Comparison of ENCODE assay signal across 28 mouse cellular contexts in genomic region chr16:15357766-15358165, GRCm38 (mm10). TPM values are rescaled to one million over a fixed set of nuclear protein-coding genes. Genes with fewer than 3 reads are reported as not detected.
DNase-seq lines count a peak whose midpoint lies in the region; ATAC-seq lines count a peak whose summit lies in the region.
"Had no signal": no experiment of that assay in that cellular context is flagged by ENCODE, and none has a peak within 500 bp of the region (broad histone marks: within the 10 kb centered on the region; RNA-seq: fewer than 3 reads in every experiment).

No protein-coding gene starts in this region.

- no peak overlapping the region for H3K4me2 ChIP-seq in intestine, embryonic 15.5 days (replicated peaks)
- H3K4me2 ChIP-seq: embryonic facial prominence, embryonic 15.5 days; heart, embryonic 13.5 days; hindbrain, embryonic 15.5 days had no signal

- DNase-seq in left cerebral cortex, postnatal 25 days (ENCODE audit: low spot score in 2 of 2), result peak; percentile 16 to 63
- DNase-seq in left cerebral cortex, postnatal 36 days (ENCODE audit: low spot score in 2 of 2), result no peak
- DNase-seq in right cerebral cortex, adult 18-20 months, result peak; percentile 5
- no peak for DNase-seq in right cerebral cortex, postnatal 25 days
- peak; percentile 37 for DNase-seq in Muller cell, postnatal 12 days (ENCODE audit: inconsistent ontology term)
- peak; percentile 59 for DNase-seq in telencephalon, adult 2 months (ENCODE audit: low read depth, low spot score)
- DNase-seq: adrenal gland, adult 2 months; adrenal gland, postnatal 25 days; cerebellum, adult 2 months; cerebellum, postnatal 14 days; embryo, embryonic 11 days; gastrocnemius, adult 2 months; gastrocnemius, postnatal 25 days; heart, postnatal 36 days had no signal

- H3K4me1 ChIP-seq in intestine, embryonic 15.5 days (replicated peaks), result no peaks in the 10 kb centered on the region
- H3K4me1 ChIP-seq: heart, embryonic 13.5 days; hindbrain, embryonic 15.5 days had no signal

- H3K27me3 ChIP-seq in intestine, embryonic 15.5 days (replicated peaks), result no peaks in the 10 kb centered on the region
- H3K27me3 ChIP-seq: embryonic facial prominence, embryonic 15.5 days; heart, embryonic 13.5 days; hindbrain, embryonic 15.5 days; Patski had no signal

- no peak overlapping the region for H3K4me3 ChIP-seq in intestine, embryonic 15.5 days (replicated peaks)
- H3K4me3 ChIP-seq: embryonic facial prominence, embryonic 15.5 days; erythroblast, embryonic 14.5 days; gastrocnemius, adult 2 months; heart, embryonic 13.5 days; hindbrain, embryonic 15.5 days had no signal

- H3K36me3 ChIP-seq in intestine, embryonic 15.5 days, result no peaks in the 10 kb centered on the region
- H3K36me3 ChIP-seq: embryonic facial prominence, embryonic 15.5 days; G1E; heart, embryonic 13.5 days; hindbrain, embryonic 15.5 days had no signal

- H3K27ac ChIP-seq in intestine, embryonic 15.5 days, result no peak overlapping the region
- H3K27ac ChIP-seq: embryonic facial prominence, embryonic 15.5 days; gastrocnemius, adult 2 months; heart, embryonic 13.5 days; hindbrain, embryonic 15.5 days had no signal

- no peak overlapping the region for H3K9ac ChIP-seq in intestine, embryonic 15.5 days
- H3K9ac ChIP-seq: embryonic facial prominence, embryonic 15.5 days; heart, embryonic 13.5 days; hindbrain, embryonic 15.5 days had no signal

- no peak for ATAC-seq in intestine, embryonic 15.5 days
- ATAC-seq: activated CD4-positive, CD25-positive, alpha-beta regulatory T cell, adult 4 months; forebrain, embryonic 16.5 days; Patski had no signal

- no peaks in the 10 kb centered on the region; the same call in 1 of the 2 replicates for H3K9me3 ChIP-seq in intestine, embryonic 15.5 days
- H3K9me3 ChIP-seq: embryonic facial prominence, embryonic 15.5 days; G1E; heart, embryonic 13.5 days; hindbrain, embryonic 15.5 days had no signal

- intact Hi-C loops in left cerebral cortex, postnatal 25 days (cut with DNase I), result no loop called here
- intact Hi-C loops in left cerebral cortex, postnatal 36 days (cut with DNase I), result no loop called here

RNA-seq across cellular contexts. Expression of gene Gm21897, which starts 40.5 kb away (rescaled TPM):
- total RNA-seq in left cerebral cortex, postnatal 25 days (2021), result not detected
- not detected for total RNA-seq in left cerebral cortex, postnatal 36 days (2021)
- not detected in 2 replicates for polyA plus RNA-seq in intestine, embryonic 15.5 days (2015; fragmentation: Nextera tagmentation; extraction: Ambion mirVana)
- total RNA-seq: adrenal gland, adult 2 months; adrenal gland, postnatal 25 days; G1E; gastrocnemius, adult 2 months; gastrocnemius, postnatal 25 days; granulocyte monocyte progenitor cell, adult 5-6 weeks; heart, postnatal 36 days had no signal
- polyA plus RNA-seq: activated CD4-positive, CD25-positive, alpha-beta regulatory T cell, adult 4 months; adrenal gland, adult 2 months; cerebellum, adult 2 months; embryonic facial prominence, embryonic 11.5 days; embryonic facial prominence, embryonic 15.5 days; erythroblast, embryonic 14.5 days; forebrain, embryonic 11.5 days; forebrain, embryonic 16.5 days; G1E; heart, embryonic 13.5 days; heart, postnatal 0 days; hindbrain, embryonic 11.5 days; hindbrain, embryonic 15.5 days; Patski had no signal

Comparison
In these comparisons a context has a peak if more than half of its experiments do, and no peak if none do; other contexts are left out.
1. DNase-seq: peak in left cerebral cortex, postnatal 25 days (2 of 2), right cerebral cortex, adult 18-20 months (single experiment), Muller cell, postnatal 12 days (single experiment) and telencephalon, adult 2 months (single experiment); none in left cerebral cortex, postnatal 36 days (0 of 2) and right cerebral cortex, postnatal 25 days (single experiment).